Mouse (Mus musculus) v-Abl transformed pro-B cells (cell line): Measurements from ENCODE around the gene Sec1.

ENCODE experiments used
- in situ Hi-C, 2 experiments: fragments of 400-800 bp; cut with MboI; formaldehyde crosslinking; loops; one replicate each; pipeline ENCODE4 v1.15.1; 2025; ENCODE audit not compliant: unreplicated experiment in 2 of 2

Gene Sec1

GRCm38 (mm10) chr7:45719738-45720412 lies 25.7 kb upstream of the Sec1 start:
- in situ Hi-C loops = loop anchor here (10.0 to 25.0 kb wide), 4 partner anchors 595 to 1183 kb away; partner anchors contain the start of genes Pold1 (in 2 of the 2), Spib (in 2 of the 2), Gtf2h1 (in 1 of the 2) and Hps5 (in 1 of the 2)

GRCm38 (mm10) chr7:45719180-45719579 lies 25.0 kb upstream of the Sec1 start:
- in situ Hi-C loops = loop anchor here (10.0 to 25.0 kb wide), 4 partner anchors 594 to 1182 kb away; partner anchors contain the start of genes Pold1 (in 2 of the 2), Spib (in 2 of the 2), Gtf2h1 (in 1 of the 2) and Hps5 (in 1 of the 2)

GRCm38 (mm10) chr7:45718331-45718730 lies 24.1 kb upstream of the Sec1 start:
- in situ Hi-C loops = loop anchor here (10.0 to 25.0 kb wide), 4 partner anchors 594 to 1181 kb away; partner anchors contain the start of genes Pold1 (in 2 of the 2), Spib (in 2 of the 2), Gtf2h1 (in 1 of the 2) and Hps5 (in 1 of the 2)

DNA sequence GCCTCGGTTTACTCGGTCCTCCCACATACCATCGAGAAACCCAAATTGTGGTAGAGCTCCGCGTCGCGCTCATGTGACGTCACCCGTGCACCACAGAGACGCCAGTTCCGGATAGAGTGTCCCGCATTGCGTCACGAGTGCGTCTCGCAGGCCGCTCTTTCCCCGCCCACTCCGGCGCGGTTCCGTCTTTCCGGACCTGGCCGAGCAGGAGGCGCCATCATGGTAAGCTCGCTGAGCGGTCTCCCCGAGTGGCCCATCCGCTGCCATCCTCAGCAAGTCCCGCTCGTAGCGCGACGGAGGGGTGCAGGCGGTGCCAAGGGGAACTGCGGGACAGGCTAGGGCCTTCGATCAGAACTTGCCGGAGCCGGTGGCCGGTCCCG lies 23.7 kb upstream of the Sec1 start, which contains the start of gene Sphk2:
Sphk2 (minus strand) TSS at position 85 of the 380 bp plus-strand sequence.
- in situ Hi-C loops = loop anchor here (10.0 to 25.0 kb wide), 4 partner anchors 593 to 1181 kb away; partner anchors contain the start of genes Pold1 (in 2 of the 2), Spib (in 2 of the 2), Gtf2h1 (in 1 of the 2) and Hps5 (in 1 of the 2)

DNA sequence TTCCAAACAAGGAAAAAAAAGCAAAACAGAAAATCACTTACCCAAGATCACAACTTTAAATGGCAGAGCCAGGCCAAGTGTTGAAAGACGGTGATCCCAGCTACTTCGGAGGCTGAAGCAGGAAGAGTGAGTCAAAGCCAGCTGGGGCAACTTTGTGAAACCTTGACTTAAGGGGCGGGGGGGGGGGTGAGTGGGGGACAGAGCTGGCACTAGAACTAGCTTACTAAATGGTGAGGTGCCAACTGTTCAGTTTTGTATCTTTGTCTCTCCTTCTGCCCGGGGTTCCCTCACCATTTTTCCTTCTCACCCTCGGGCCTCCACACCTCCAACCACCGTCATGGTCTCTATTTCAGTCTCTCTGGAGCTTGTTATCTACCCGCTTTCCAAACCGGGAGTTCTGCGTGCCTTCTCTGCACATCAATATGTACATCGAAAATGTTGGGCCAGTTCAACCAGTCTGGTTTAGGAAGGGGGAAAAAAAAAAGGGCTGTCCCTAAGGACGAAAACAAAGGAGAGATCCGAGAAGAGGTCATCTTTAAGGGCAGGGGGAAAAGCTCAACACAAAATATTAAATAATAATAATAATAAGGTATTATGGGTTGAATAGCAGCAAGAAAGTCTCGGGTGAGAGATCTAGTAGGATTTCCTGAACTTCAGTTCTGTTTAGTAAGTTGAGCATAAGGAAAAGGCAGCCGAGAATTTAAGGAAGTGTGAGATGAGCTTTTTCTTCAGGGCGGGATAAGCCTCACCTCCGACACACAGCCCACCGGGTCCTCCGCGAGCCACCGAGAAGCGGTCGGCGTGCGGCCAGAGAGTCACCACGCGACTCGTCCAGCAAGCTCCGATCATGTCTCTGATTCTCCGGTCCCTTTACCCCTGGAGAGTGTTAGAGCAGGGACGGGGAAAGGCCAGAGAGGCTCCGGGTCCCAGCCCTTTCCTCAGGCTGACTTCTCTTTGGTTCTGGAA lies 23.0 kb upstream of the Sec1 start:
- in situ Hi-C loops = loop anchor here (10.0 to 25.0 kb wide), 4 partner anchors 592 to 1180 kb away; partner anchors contain the start of genes Pold1 (in 2 of the 2), Spib (in 2 of the 2), Gtf2h1 (in 1 of the 2) and Hps5 (in 1 of the 2)

- in situ Hi-C loops = loop anchor here (10.0 to 25.0 kb wide), 4 partner anchors 592 to 1179 kb away; partner anchors contain the start of genes Pold1 (in 2 of the 2), Spib (in 2 of the 2), Gtf2h1 (in 1 of the 2) and Hps5 (in 1 of the 2)
Measured at GRCm38 (mm10) chr7:45716460-45716857, 22.3 kb upstream of the Sec1 start.

GRCm38 (mm10) chr7:45715741-45716459 lies 21.7 kb upstream of the Sec1 start:
- in situ Hi-C loops = loop anchor here (10.0 to 25.0 kb wide), 4 partner anchors 591 to 1179 kb away; partner anchors contain the start of genes Pold1 (in 2 of the 2), Spib (in 2 of the 2), Gtf2h1 (in 1 of the 2) and Hps5 (in 1 of the 2)

DNA sequence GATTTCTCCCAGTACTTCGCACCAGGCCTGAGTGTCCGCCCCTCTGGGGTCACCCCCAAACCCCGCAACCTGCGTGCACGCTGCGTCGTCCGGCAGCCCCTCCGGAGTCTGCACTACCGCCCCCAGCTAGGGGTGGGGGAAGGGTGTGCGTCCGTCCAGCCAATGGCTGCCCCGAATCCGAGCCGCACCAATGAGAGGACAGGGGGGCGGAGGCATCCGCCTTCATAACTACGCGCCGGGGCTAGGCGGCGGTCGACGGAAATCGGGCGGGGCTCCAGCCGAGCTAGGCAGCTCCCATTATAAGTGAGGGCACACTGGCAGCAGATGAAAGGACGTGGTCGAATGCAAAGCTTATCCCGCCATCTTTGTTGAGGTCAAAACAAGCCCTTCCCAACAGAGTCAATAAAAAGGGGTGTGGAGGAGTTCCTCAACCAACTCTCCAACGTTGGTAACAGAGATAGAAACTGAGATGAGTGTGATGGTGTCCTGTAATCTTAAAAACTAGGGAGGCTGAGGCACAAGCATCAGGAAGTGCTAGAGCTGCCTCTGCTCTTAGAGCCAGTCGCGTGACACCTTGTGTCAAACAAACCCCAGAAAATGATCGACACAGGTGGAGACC lies 21.0 kb upstream of the Sec1 start, which contains the start of gene Rpl18:
Rpl18 (plus strand) TSS at position 368 of the 619 bp plus-strand sequence.
- in situ Hi-C loops = loop anchor here (10.0 to 25.0 kb wide), 4 partner anchors 590 to 1178 kb away; partner anchors contain the start of genes Pold1 (in 2 of the 2), Spib (in 2 of the 2), Gtf2h1 (in 1 of the 2) and Hps5 (in 1 of the 2)

- in situ Hi-C loops = loop anchor here (10.0 to 25.0 kb wide), 4 partner anchors 590 to 1177 kb away; partner anchors contain the start of genes Pold1 (in 2 of the 2), Spib (in 2 of the 2), Gtf2h1 (in 1 of the 2) and Hps5 (in 1 of the 2)
Measured at GRCm38 (mm10) chr7:45714630-45715089, 20.5 kb upstream of the Sec1 start.

DNA sequence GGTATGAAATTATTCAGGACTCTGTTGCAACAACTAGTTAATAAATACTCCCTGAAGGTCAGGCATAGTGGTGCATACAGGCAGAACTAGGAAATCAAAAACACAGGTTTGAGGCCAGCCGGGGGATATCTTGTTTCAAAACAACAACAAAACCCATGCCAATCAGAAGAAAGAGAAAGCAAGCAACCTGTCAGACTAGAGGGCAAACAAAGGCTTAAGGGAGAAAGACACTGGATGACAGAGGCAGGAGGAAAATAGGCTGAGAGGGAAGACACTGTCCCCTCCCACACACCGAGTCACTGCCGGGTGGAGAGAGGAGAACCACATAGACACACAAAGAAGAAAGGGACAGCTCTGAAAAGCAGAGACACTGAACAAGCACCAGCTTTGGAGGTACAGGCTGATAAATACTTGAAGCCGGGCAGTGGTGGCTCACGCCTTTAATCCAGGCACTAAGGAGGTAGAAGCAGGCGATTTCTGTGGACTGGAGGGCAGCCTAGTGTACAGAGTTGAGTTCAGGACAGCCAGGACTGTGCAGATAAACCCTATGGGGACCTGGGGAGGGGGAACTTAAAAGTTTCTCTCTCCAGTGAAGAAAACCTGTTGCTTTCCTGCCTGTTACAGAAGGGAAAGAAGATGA lies 19.8 kb upstream of the Sec1 start:
- in situ Hi-C loops = loop anchor here (10.0 to 25.0 kb wide), 4 partner anchors 589 to 1177 kb away; partner anchors contain the start of genes Pold1 (in 2 of the 2), Spib (in 2 of the 2), Gtf2h1 (in 1 of the 2) and Hps5 (in 1 of the 2)

GRCm38 (mm10) chr7:45713396-45713795 lies 19.2 kb upstream of the Sec1 start:
- in situ Hi-C loops = loop anchor here (10.0 to 25.0 kb wide), 4 partner anchors 589 to 1176 kb away; partner anchors contain the start of genes Pold1 (in 2 of the 2), Spib (in 2 of the 2), Gtf2h1 (in 1 of the 2) and Hps5 (in 1 of the 2)

- in situ Hi-C loops = loop anchor here (10.0 to 25.0 kb wide), 4 partner anchors 587 to 1175 kb away; partner anchors contain the start of genes Pold1 (in 2 of the 2), Spib (in 2 of the 2), Gtf2h1 (in 1 of the 2) and Hps5 (in 1 of the 2)
Measured at GRCm38 (mm10) chr7:45712022-45712757, 18.0 kb upstream of the Sec1 start.

GRCm38 (mm10) chr7:45711316-45712021 lies 17.3 kb upstream of the Sec1 start:
- in situ Hi-C loops = loop anchor here (10.0 to 25.0 kb wide), 4 partner anchors 587 to 1174 kb away; partner anchors contain the start of genes Pold1 (in 2 of the 2), Spib (in 2 of the 2), Gtf2h1 (in 1 of the 2) and Hps5 (in 1 of the 2)

DNA sequence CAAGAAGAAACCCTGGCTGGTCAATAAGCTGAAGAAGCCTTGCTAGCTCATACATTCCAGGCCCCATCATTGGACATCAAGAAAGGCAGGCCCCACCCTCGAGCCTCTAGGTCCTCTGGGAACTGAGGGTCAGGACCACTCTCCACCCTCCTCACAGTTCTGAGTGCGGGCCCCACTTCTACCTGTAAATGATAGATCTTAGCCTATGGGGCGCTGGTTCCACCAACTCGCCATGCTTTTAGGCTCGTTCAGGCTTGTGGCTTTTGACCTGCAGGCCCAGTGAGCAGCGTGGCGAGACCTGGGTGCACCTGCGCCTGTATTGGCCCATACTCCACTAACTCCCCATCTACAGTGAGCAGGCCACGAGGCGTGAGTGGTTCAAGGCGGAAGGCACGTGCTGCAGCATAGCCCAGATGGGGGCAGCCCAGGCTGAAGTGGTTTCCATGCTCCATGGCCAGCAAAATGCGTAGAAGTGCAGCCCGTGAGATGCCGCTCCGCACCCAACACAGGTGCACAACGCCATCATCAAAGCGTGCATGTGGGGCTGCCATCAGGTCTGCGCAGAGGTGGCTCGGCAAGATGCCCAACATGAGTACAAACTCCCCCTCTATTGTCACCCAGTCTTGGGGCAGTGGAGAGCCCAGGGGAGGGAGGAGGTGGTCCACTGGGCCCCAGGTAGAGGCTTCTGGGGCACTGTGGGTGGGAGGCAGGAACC lies 16.4 kb upstream of the Sec1 start:
- in situ Hi-C loops = loop anchor here (10.0 to 25.0 kb wide), 4 partner anchors 586 to 1173 kb away; partner anchors contain the start of genes Pold1 (in 2 of the 2), Spib (in 2 of the 2), Gtf2h1 (in 1 of the 2) and Hps5 (in 1 of the 2)
